Mouse (Mus musculus) CH12.LX (cell line): ENCODE results near the gene Mcmbp. TPM values are rescaled to one million over a fixed set of nuclear protein-coding genes. Genes with fewer than 3 reads are reported as not detected.

Experiments
- DNase-seq: peaks from one replicate; pipeline ENCODE4 v3.0.0-alpha.2; 2013; ENCODE audit errors: extremely low read depth
- H3K27ac ChIP-seq: 2 replicates; pipeline ENCODE4 v1.5.1; 2012; ENCODE audit warnings: low read depth, mild to moderate bottlenecking, control low read depth, moderate library complexity; ENCODE audit not compliant: insufficient read depth
- H3K27me3 ChIP-seq: replicated peaks from 2 replicates; pipeline ENCODE3; 2012; ENCODE audit warnings: inconsistent platforms
- H3K36me3 ChIP-seq, 2 experiments: replicated peaks in 1 of 2; 2 replicates each; pipeline versions ENCODE3 to v1.6.1; 2012; ENCODE audit warnings: inconsistent platforms in 1 of 2, low read length in 1 of 2, mild to moderate bottlenecking in 1 of 2, mixed read lengths in 1 of 2, moderate library complexity in 1 of 2; ENCODE audit not compliant: control insufficient read depth in 1 of 2, insufficient read depth in 1 of 2
- H3K4me1 ChIP-seq, 2 experiments: 2 replicates each; pipeline ENCODE4 v1.6.1; 2012; ENCODE audit warnings: inconsistent platforms in 1 of 2, moderate library complexity in 1 of 2; ENCODE audit not compliant: insufficient read depth in 2 of 2, control insufficient read depth in 1 of 2
- H3K4me2 ChIP-seq: 2 replicates; pipeline ENCODE4 v1.6.1; 2012; ENCODE audit warnings: low read depth, mild to moderate bottlenecking, control low read depth; ENCODE audit not compliant: poor library complexity, insufficient read depth, severe bottlenecking
- H3K4me3 ChIP-seq, 3 experiments: fragments of 150-350 bp in 1 of 3; sonication (generic) in 1 of 3; replicated peaks in 1 of 3; 2 replicates each; pipeline versions ENCODE3 to v1.5.1; 2011 to 2012; ENCODE audit warnings: low read depth in 2 of 3, low read length in 2 of 3, mild to moderate bottlenecking in 2 of 3, moderate library complexity in 2 of 3, control low read depth in 1 of 3, improper control_type of control experiment in 1 of 3, inconsistent platforms in 1 of 3, mixed read lengths in 1 of 3; ENCODE audit not compliant: poor library complexity in 1 of 3
- H3K79me2 ChIP-seq: replicated peaks from 2 replicates; pipeline ENCODE4 v1.6.1; 2012; ENCODE audit warnings: mild to moderate bottlenecking, moderate library complexity; ENCODE audit not compliant: control insufficient read depth, poor library complexity, insufficient read depth, severe bottlenecking; ENCODE audit errors: extremely low read depth
- H3K9ac ChIP-seq: 2 replicates; pipeline ENCODE4 v1.6.1; 2012; ENCODE audit warnings: low read depth, mild to moderate bottlenecking, control low read depth, moderate library complexity; ENCODE audit not compliant: insufficient read depth
- H3K9me3 ChIP-seq: replicated peaks from 2 replicates; pipeline ENCODE3; 2012; ENCODE audit warnings: low read length, inconsistent platforms, mixed read lengths
- CHD2 ChIP-seq: IDR thresholded peaks from 2 replicates; pipeline ENCODE4 v1.6.1; 2011; ENCODE audit warnings: low read length, improper control_type of control experiment
- CTCF ChIP-seq, 2 experiments: IDR thresholded peaks in 1 of 2; conservative IDR thresholded peaks in 1 of 2; 2 replicates each; pipeline ENCODE4 v1.5.1; 2011 to 2012; ENCODE audit warnings: low read depth in 2 of 2, low read length in 2 of 2, improper control_type of control experiment in 1 of 2, inconsistent platforms in 1 of 2, mild to moderate bottlenecking in 1 of 2, moderate library complexity in 1 of 2
- IRF4 ChIP-seq: IDR thresholded peaks from 2 replicates; pipeline ENCODE4 v1.6.1; 2014; ENCODE audit warnings: low read depth, mild to moderate bottlenecking, inconsistent platforms, low read length, improper control_type of control experiment
- JUN ChIP-seq: IDR thresholded peaks from 2 replicates; pipeline ENCODE4 v1.6.1; 2011; ENCODE audit warnings: low read depth, mild to moderate bottlenecking, low read length, improper control_type of control experiment, moderate library complexity; ENCODE audit not compliant: insufficient read depth
- JUND ChIP-seq: conservative IDR thresholded peaks from 2 replicates; pipeline ENCODE4 v1.6.1; 2011; ENCODE audit warnings: low read depth, low read length, improper control_type of control experiment
- MAFK ChIP-seq: IDR thresholded peaks from 2 replicates; pipeline ENCODE4 v1.6.1; 2011; ENCODE audit warnings: low read length, improper control_type of control experiment; ENCODE audit not compliant: insufficient replicate concordance
- MAZ ChIP-seq: IDR thresholded peaks from 2 replicates; pipeline ENCODE4 v1.6.1; 2012; ENCODE audit warnings: low read depth, mild to moderate bottlenecking, inconsistent platforms, low read length, improper control_type of control experiment, moderate library complexity
- MEF2A ChIP-seq: IDR thresholded peaks from 2 replicates; pipeline ENCODE4 v1.6.1; 2014; ENCODE audit warnings: low read depth, mild to moderate bottlenecking, inconsistent platforms, low read length, improper control_type of control experiment, borderline replicate concordance
- NELFE ChIP-seq: IDR thresholded peaks from 2 replicates; pipeline ENCODE4 v1.6.1; 2011; ENCODE audit warnings: low read depth, low read length, improper control_type of control experiment
- NRF1 ChIP-seq: IDR thresholded peaks from 2 replicates; pipeline ENCODE4 v1.6.1; 2014; ENCODE audit warnings: low read depth, mild to moderate bottlenecking, inconsistent platforms, low read length, improper control_type of control experiment, moderate library complexity
- POLR2A ChIP-seq: IDR thresholded peaks from 2 replicates; pipeline ENCODE4 v1.6.1; 2011; ENCODE audit warnings: low read depth, mild to moderate bottlenecking, improper control_type of control experiment, low read length
- POLR2AphosphoS2 ChIP-seq: IDR thresholded peaks from 2 replicates; pipeline ENCODE4 v1.6.1; 2011; ENCODE audit warnings: low read depth, low read length, improper control_type of control experiment
- SIN3A ChIP-seq: IDR thresholded peaks from 2 replicates; pipeline ENCODE4 v1.6.1; 2012; ENCODE audit warnings: low read length, improper control_type of control experiment, inconsistent platforms
- SMC3 ChIP-seq: IDR thresholded peaks from 2 replicates; pipeline ENCODE4 v1.6.1; 2011; ENCODE audit warnings: low read depth, low read length, improper control_type of control experiment
- USF1 ChIP-seq: IDR thresholded peaks from 2 replicates; pipeline ENCODE4 v1.6.1; 2014; ENCODE audit warnings: low read depth, mild to moderate bottlenecking, inconsistent platforms, low read length, improper control_type of control experiment
- ZC3H11A ChIP-seq: IDR thresholded peaks from 2 replicates; pipeline ENCODE4 v1.6.1; 2012; ENCODE audit warnings: low read depth, mild to moderate bottlenecking, inconsistent platforms, low read length, improper control_type of control experiment
- dilution Hi-C: fragments of 300-500 bp; cut with MboI; formaldehyde crosslinking; loops from 2 replicates; pipeline ENCODE4 v1.14.3; 2020; ENCODE audit warnings: low sequenced_read_pairs; ENCODE audit not compliant: extremely low pct_unique_long_range_greater_than_20kb, extremely low pct_ligation_motif_present
- in situ Hi-C: fragments of 300-500 bp; cut with MboI; formaldehyde crosslinking; loops from 3 replicates; pipeline ENCODE4 v1.14.3; 2019; ENCODE audit warnings: low sequenced_read_pairs, low pct_ligation_motif_present, low pct_unique_long_range_greater_than_20kb, mixed read lengths
- polyA plus RNA-seq: library from polyadenylated mRNA; unstranded; fragments of >175 nt; gene quantifications from 2 replicates; pipeline ENCODE4 v1.2.1, GENCODE M21; 2012; ENCODE audit warnings: low read depth; ENCODE audit not compliant: insufficient read length
- total RNA-seq, 2 experiments: library from RNA; depleted of rRNA; stranded (reverse); fragments of 300-350 nt in 1 of 2; fragments of >200 nt in 1 of 2; gene quantifications; 2 replicates each; pipeline ENCODE4 v1.2.3; 2012 to 2014

The Mcmbp gene
- total and polyA plus RNA-seq, 3 experiments = 45.2 to 75.7 (median 69.4) TPM

DNA sequence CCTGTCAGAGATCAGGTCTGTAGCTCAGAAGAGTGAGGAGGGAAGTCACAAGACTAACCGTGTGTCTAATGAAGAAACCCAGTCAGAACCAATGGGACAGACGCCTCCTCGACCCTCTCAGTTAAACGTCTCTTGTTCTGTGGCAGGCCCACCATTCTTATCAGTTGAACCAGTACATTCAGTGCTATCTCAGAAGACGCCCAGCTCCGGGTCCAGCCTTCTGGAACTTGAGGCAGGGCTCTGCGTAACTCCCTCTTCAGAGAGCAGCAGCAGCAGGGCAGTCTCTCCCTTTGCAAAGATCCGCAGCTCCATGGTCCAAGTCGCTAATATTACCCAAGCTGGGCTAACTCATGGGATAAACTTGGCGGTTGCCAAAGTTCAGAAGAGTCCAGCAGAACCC is 45.4 kb downstream of the Mcmbp start:
- no peak for DNase-seq
- H3K36me3 ChIP-seq = peaks cover 34 to 66% of the 10 kb centered on the region in 2 experiments
- H3K9me3 ChIP-seq = no peaks in the 10 kb centered on the region
- TF ChIP-seq SMC3 = no peak
- TF ChIP-seq MEF2A = no peak
- TF ChIP-seq POLR2AphosphoS2 = no peak
- TF ChIP-seq SIN3A = no peak
- TF ChIP-seq JUND = no peak
- no peak for TF ChIP-seq POLR2A
- no peak for TF ChIP-seq CHD2
- no peak for TF ChIP-seq CTCF (conservative IDR thresholded peaks at IDR 0.05 in 1 of 2, IDR thresholded peaks at IDR 0.05 in 1 of 2; ENCODE audit: low read depth in 2 of 2, low read length in 2 of 2)
- TF ChIP-seq MAZ = no peak
- TF ChIP-seq NRF1 = no peak
- no peak for TF ChIP-seq USF1
- TF ChIP-seq ZC3H11A = no peak
- no peak for TF ChIP-seq MAFK
- no peak for TF ChIP-seq IRF4
- TF ChIP-seq JUN = no peak
- TF ChIP-seq, all 38 proteins: peak for 0
- Histone ChIP-seq H3K27ac (no peak overlapping the region), H3K27me3 (no peaks in the 10 kb centered on the region), H3K4me1 (peaks cover 0 to 7% of the 10 kb centered on the region in 2 experiments; a peak in 1 of 4 replicates), H3K9ac (no peak overlapping the region), H3K4me2 (no peak overlapping the region), H3K79me2 (no peaks in the 10 kb centered on the region), H3K4me3 (no peak overlapping the region)
- in situ Hi-C loops (loop anchor here (5.0 kb wide), 1 partner anchor 323 kb away; no protein-coding TSS in a partner anchor), dilution Hi-C loops (no loop called here)

DNA sequence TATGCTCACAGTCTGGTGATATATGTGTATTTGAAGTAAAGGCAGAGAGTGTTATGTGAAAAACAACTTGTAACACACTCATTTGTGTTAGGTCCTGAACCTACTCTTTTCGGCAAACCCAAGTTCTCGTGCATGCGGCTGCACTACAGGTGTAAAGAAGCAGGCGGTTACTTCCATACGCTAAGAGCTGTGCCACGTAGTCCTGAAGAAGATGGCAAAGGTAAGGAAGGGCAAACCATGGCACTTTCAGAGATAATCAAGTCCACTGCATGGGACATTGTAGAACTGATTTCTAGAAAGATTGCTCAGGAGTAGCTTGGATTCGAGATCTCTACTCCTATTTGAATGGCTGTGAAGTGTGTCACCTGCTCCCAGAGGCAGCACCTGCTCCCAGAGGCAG is 48.1 kb downstream of the Mcmbp start:
- TF ChIP-seq NELFE (no peak), POLR2AphosphoS2 (peak; percentile 71; the same call in 1 of the 2 replicates), POLR2A (no peak), SMC3 (no peak)
- H3K79me2 ChIP-seq = no peaks in the 10 kb centered on the region
- no peak overlapping the region for H3K9ac ChIP-seq
- H3K27me3 ChIP-seq = no peaks in the 10 kb centered on the region
- in situ Hi-C loops (no loop called here), dilution Hi-C loops (no loop called here)
- no peak for DNase-seq
- peaks cover 14 to 50% of the 10 kb centered on the region in 2 experiments for H3K36me3 ChIP-seq
- no peak overlapping the region for H3K4me3 ChIP-seq
- no peak overlapping the region for H3K4me2 ChIP-seq
- H3K9me3 ChIP-seq = no peaks in the 10 kb centered on the region
- H3K4me1 ChIP-seq = peaks cover 0 to 7% of the 10 kb centered on the region in 2 experiments; a peak in 1 of 4 replicates
- H3K27ac ChIP-seq = no peak overlapping the region
